Mouse (Mus musculus): Measurements from ENCODE around the gene Hist2h3c1. TPM values are rescaled to one million over a fixed set of nuclear protein-coding genes. Genes with fewer than 3 reads are reported as not detected.
"Not testable (repeated sequence)": the region's sequence is repeated elsewhere in the genome, so short reads cannot be mapped to it uniquely, and the experiment has no call there.

Hist2h3c1 gene
- total and polyA plus RNA-seq, 2 experiments from 2014 or later, result 0.32 TPM; not detected in 1

GRCm38 (mm10) chr3:96277428-96277799 lies 30.9 kb downstream of the Hist2h3c1 start:
- no peaks in the 10 kb centered on the region for H3K27me3 ChIP-seq (ENCODE audit: insufficient read depth, low read length)
- peak overlapping the region; percentile 39 for H3K4me3 ChIP-seq (ENCODE audit: low read depth, low read length)
- H3K4me2 ChIP-seq (ENCODE audit: low read depth, low read length, poor library complexity, severe bottlenecking), result peak overlapping the region; percentile 60
- peak; percentile 32 for DNase-seq (ENCODE audit: low spot score)
- H3K27ac ChIP-seq (ENCODE audit: low read depth, low read length), result peak overlapping the region; percentile 69; the same call in 1 of the 2 replicates
- no peaks in the 10 kb centered on the region for H3K9me3 ChIP-seq (ENCODE audit: low read length)
- WGBS, result 13% methylated on average over 8 of the region's 8 CpGs
- no peaks in the 10 kb centered on the region for H3K36me3 ChIP-seq (ENCODE audit: insufficient read depth, low read length)
- peak overlapping the region; percentile 44; the same call in 1 of the 2 replicates for H3K9ac ChIP-seq (replicated peaks; ENCODE audit: low read length, poor library complexity, severe bottlenecking)
- no peaks in the 10 kb centered on the region for H3K4me1 ChIP-seq (ENCODE audit: insufficient read depth, low read length)
- no peak for ATAC-seq (ENCODE audit: low FRiP score)
- no peak; the same call in 1 of the 2 replicates for TF ChIP-seq CTCF (IDR thresholded peaks at IDR 0.05)

GRCm38 (mm10) chr3:96277800-96278624 lies 31.5 kb downstream of the Hist2h3c1 start:
- WGBS, result under 1% methylated on average over 49 of the region's 49 CpGs
- ATAC-seq (ENCODE audit: low FRiP score), result peak; percentile 95
- peak overlapping the region; percentile 44; the same call in 1 of the 2 replicates for H3K9ac ChIP-seq (replicated peaks; ENCODE audit: low read length, poor library complexity, severe bottlenecking)

GRCm38 (mm10) chr3:96280660-96281059 lies 34.2 kb downstream of the Hist2h3c1 start:
- no peaks in the 10 kb centered on the region for H3K9me3 ChIP-seq (ENCODE audit: low read length)
- H3K27me3 ChIP-seq (ENCODE audit: insufficient read depth, low read length), result peaks cover 11% of the 10 kb centered on the region; the same call in 1 of the 2 replicates
- no peak overlapping the region for H3K27ac ChIP-seq (ENCODE audit: low read depth, low read length)
- H3K36me3 ChIP-seq (ENCODE audit: insufficient read depth, low read length), result no peaks in the 10 kb centered on the region
- H3K4me1 ChIP-seq (ENCODE audit: insufficient read depth, low read length), result no peaks in the 10 kb centered on the region
- TF ChIP-seq CTCF (IDR thresholded peaks at IDR 0.05), result no peak
- ATAC-seq (ENCODE audit: low FRiP score) (no peak), DNase-seq (ENCODE audit: low spot score) (no peak)
- 47% methylated on average over 6 of the region's 6 CpGs for WGBS
- no peak overlapping the region for H3K4me2 ChIP-seq (ENCODE audit: low read depth, low read length, poor library complexity, severe bottlenecking)
- H3K4me3 ChIP-seq (ENCODE audit: low read depth, low read length), result no peak overlapping the region
- H3K9ac ChIP-seq (replicated peaks; ENCODE audit: low read length, poor library complexity, severe bottlenecking), result no peak overlapping the region

More at GRCm38 (mm10) chr3:96277800-96278624, 31.5 kb downstream of the Hist2h3c1 start:
- peak overlapping the region; percentile 39 for H3K4me3 ChIP-seq (ENCODE audit: low read depth, low read length)
- DNase-seq (ENCODE audit: low spot score), result peak; percentile 97
- no peaks in the 10 kb centered on the region for H3K9me3 ChIP-seq (ENCODE audit: low read length)
- H3K36me3 ChIP-seq (ENCODE audit: insufficient read depth, low read length), result no peaks in the 10 kb centered on the region
- H3K4me2 ChIP-seq (ENCODE audit: low read depth, low read length, poor library complexity, severe bottlenecking), result peak overlapping the region; percentile 60
- H3K27me3 ChIP-seq (ENCODE audit: insufficient read depth, low read length), result no peaks in the 10 kb centered on the region
- peak; percentile 88 for TF ChIP-seq CTCF (IDR thresholded peaks at IDR 0.05)
- H3K27ac ChIP-seq (ENCODE audit: low read depth, low read length), result peak overlapping the region; percentile 69
- no peaks in the 10 kb centered on the region for H3K4me1 ChIP-seq (ENCODE audit: insufficient read depth, low read length)

- ATAC-seq (ENCODE audit: low FRiP score) (no peak), DNase-seq (ENCODE audit: low spot score) (peak; percentile 76)
- no peaks in the 10 kb centered on the region for H3K36me3 ChIP-seq (ENCODE audit: insufficient read depth, low read length)
- peak; percentile 79 for TF ChIP-seq CTCF (IDR thresholded peaks at IDR 0.05)
- no peak overlapping the region for H3K9ac ChIP-seq (replicated peaks; ENCODE audit: low read length, poor library complexity, severe bottlenecking)
- H3K27me3 ChIP-seq (ENCODE audit: insufficient read depth, low read length), result peaks cover 11% of the 10 kb centered on the region; the same call in 1 of the 2 replicates
- no peaks in the 10 kb centered on the region for H3K9me3 ChIP-seq (ENCODE audit: low read length)
- no peak overlapping the region for H3K4me3 ChIP-seq (ENCODE audit: low read depth, low read length)
- WGBS, result 23% methylated on average over 4 of the region's 4 CpGs
- H3K4me2 ChIP-seq (ENCODE audit: low read depth, low read length, poor library complexity, severe bottlenecking), result no peak overlapping the region
- H3K27ac ChIP-seq (ENCODE audit: low read depth, low read length), result no peak overlapping the region
- H3K4me1 ChIP-seq (ENCODE audit: insufficient read depth, low read length), result no peaks in the 10 kb centered on the region
Observed at GRCm38 (mm10) chr3:96284457-96284856, 38.0 kb downstream of the Hist2h3c1 start.

- 90% methylated on average over 11 of the region's 11 CpGs for WGBS
- H3K4me1 ChIP-seq (ENCODE audit: insufficient read depth, low read length); H3K36me3 ChIP-seq (ENCODE audit: insufficient read depth, low read length); H3K4me3 ChIP-seq (ENCODE audit: low read depth, low read length); DNase-seq (ENCODE audit: low spot score); ATAC-seq (ENCODE audit: low FRiP score); H3K27ac ChIP-seq (ENCODE audit: low read depth, low read length); H3K4me2 ChIP-seq (ENCODE audit: low read depth, low read length, poor library complexity, severe bottlenecking); H3K9me3 ChIP-seq (ENCODE audit: low read length); H3K9ac ChIP-seq (replicated peaks; ENCODE audit: low read length, poor library complexity, severe bottlenecking): not testable (repeated sequence)
- peaks cover 11% of the 10 kb centered on the region; the same call in 1 of the 2 replicates for H3K27me3 ChIP-seq (ENCODE audit: insufficient read depth, low read length)
- peak; percentile 77 for TF ChIP-seq CTCF (IDR thresholded peaks at IDR 0.05)
Observed at GRCm38 (mm10) chr3:96287334-96287733, 40.8 kb downstream of the Hist2h3c1 start.

- ATAC-seq (ENCODE audit: low FRiP score), result no peak
- Histone ChIP-seq H3K4me1 (ENCODE audit: insufficient read depth, low read length) (no peaks in the 10 kb centered on the region), H3K9ac (replicated peaks; ENCODE audit: low read length, poor library complexity, severe bottlenecking) (no peak overlapping the region), H3K27ac (ENCODE audit: low read depth, low read length) (no peak overlapping the region), H3K4me3 (ENCODE audit: low read depth, low read length) (no peak overlapping the region), H3K4me2 (ENCODE audit: low read depth, low read length, poor library complexity, severe bottlenecking) (no peak overlapping the region), H3K27me3 (ENCODE audit: insufficient read depth, low read length) (peaks cover 1% of the 10 kb centered on the region; the same call in 1 of the 2 replicates), H3K9me3 (ENCODE audit: low read length) (no peaks in the 10 kb centered on the region), H3K36me3 (ENCODE audit: insufficient read depth, low read length) (no peaks in the 10 kb centered on the region)
- 80% methylated on average over 3 of the region's 3 CpGs for WGBS
- TF ChIP-seq CTCF (IDR thresholded peaks at IDR 0.05), result no peak
- no peak for DNase-seq (ENCODE audit: low spot score)
Observed at GRCm38 (mm10) chr3:96289201-96289600, 42.7 kb downstream of the Hist2h3c1 start.

- not testable (repeated sequence) for H3K9me3 ChIP-seq (ENCODE audit: low read length); ATAC-seq (ENCODE audit: low FRiP score); H3K9ac ChIP-seq (replicated peaks; ENCODE audit: low read length, poor library complexity, severe bottlenecking); H3K4me2 ChIP-seq (ENCODE audit: low read depth, low read length, poor library complexity, severe bottlenecking); H3K4me3 ChIP-seq (ENCODE audit: low read depth, low read length); DNase-seq (ENCODE audit: low spot score); H3K4me1 ChIP-seq (ENCODE audit: insufficient read depth, low read length); H3K27ac ChIP-seq (ENCODE audit: low read depth, low read length); H3K36me3 ChIP-seq (ENCODE audit: insufficient read depth, low read length); H3K27me3 ChIP-seq (ENCODE audit: insufficient read depth, low read length)
- WGBS, result 96% methylated on average over 3 of the region's 3 CpGs
Observed at GRCm38 (mm10) chr3:96290727-96291126, 44.2 kb downstream of the Hist2h3c1 start.

All from midbrain, postnatal 0 days (tissue).